Mouse (Mus musculus): ENCODE data around the gene Srcin1.

DNA sequence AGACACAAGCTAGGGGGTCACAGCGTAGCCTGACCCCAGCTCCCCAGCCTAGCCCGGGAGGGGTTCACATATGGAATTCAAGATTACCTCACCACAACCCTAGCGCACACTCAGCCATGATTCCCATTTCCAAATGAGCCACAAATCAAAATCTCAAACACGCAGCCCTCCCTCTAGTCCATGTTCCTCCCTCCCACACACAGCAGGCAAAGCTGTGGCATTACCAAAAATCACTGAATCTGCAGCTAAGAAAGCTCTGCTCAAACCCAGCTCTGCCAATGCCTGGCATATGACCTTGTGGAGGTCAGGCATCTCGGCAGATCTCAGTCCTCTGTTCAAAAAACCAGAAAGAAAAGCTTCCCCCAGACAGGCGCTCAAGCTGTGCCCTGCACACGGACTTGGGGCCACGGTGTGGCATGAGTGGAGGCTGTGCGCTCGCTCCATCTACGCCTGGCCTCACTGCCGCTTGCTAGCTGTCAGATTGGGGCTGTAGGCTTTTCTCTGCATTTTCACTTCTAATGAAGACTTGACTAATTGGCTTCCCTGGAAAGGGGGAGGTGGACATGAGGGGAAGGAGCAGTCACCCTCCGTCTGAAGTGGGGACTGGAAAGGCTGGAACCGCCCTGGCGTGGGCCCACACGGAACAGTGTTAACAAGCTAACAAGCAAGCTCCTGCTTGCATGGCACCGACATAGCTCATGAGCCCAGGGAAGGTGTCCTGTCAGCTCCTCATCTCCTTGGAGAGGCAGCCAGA lies 15.6 kb downstream of the Srcin1 start:
- TF ChIP-seq GATA1 (IDR thresholded peaks at IDR 0.05; ENCODE audit: borderline replicate concordance, low read length) (no peak), FLI1 (IDR thresholded peaks at IDR 0.05; ENCODE audit: low read length) (no peak)
